Mouse (Mus musculus) kidney, adult 2 months (tissue): ENCODE results near the gene A830031A19Rik. TPM values are rescaled to one million over a fixed set of nuclear protein-coding genes. Genes with fewer than 3 reads are reported as not detected.

ENCODE experiments used
- DNase-seq: peaks from one replicate; pipeline ENCODE4 v3.0.0; 2021
- H3K27ac ChIP-seq: fragments of 200-500 bp; 2 replicates; pipeline ENCODE4 v1.5.1; 2012; ENCODE audit warnings: low read depth, low read length, control low read depth, inconsistent platforms; ENCODE audit not compliant: insufficient read depth
- H3K27me3 ChIP-seq: fragments of 200-500 bp; replicated peaks from 2 replicates; pipeline ENCODE4 v1.6.1; 2012; ENCODE audit warnings: mild to moderate bottlenecking, moderate library complexity, low read length, inconsistent platforms; ENCODE audit not compliant: control insufficient read depth, insufficient read depth
- H3K36me3 ChIP-seq: fragments of 200-500 bp; 2 replicates; pipeline ENCODE4 v1.6.1; 2012; ENCODE audit warnings: mild to moderate bottlenecking, moderate library complexity, low read length, inconsistent platforms; ENCODE audit not compliant: control insufficient read depth, insufficient read depth
- H3K4me1 ChIP-seq: fragments of 200-500 bp; 2 replicates; pipeline ENCODE4 v1.6.1; 2011; ENCODE audit warnings: low read length; ENCODE audit not compliant: control insufficient read depth, insufficient read depth
- H3K4me3 ChIP-seq: fragments of 200-500 bp; 2 replicates; pipeline ENCODE4 v1.5.1; 2011; ENCODE audit warnings: mild to moderate bottlenecking, low read depth, low read length, control low read depth; ENCODE audit not compliant: insufficient read depth
- CTCF ChIP-seq: fragments of 200-500 bp; conservative IDR thresholded peaks from 2 replicates; pipeline ENCODE4 v1.5.1; 2011; ENCODE audit warnings: low read depth, mild to moderate bottlenecking, control low read depth, low read length, moderate library complexity, mixed read lengths; ENCODE audit not compliant: insufficient read depth, insufficient read length
- POLR2A ChIP-seq: fragments of 200-500 bp; IDR thresholded peaks from one replicate; pipeline ENCODE4 v1.6.1; 2011; ENCODE audit warnings: low read depth, low read length, control low read depth
- WGBS: fragments of 180-500 bp; shearing (Covaris S2); methylation state at CpG from one replicate; pipeline ENCODE4 v1.1.7; 2018; 5-methylcytosine and 5-hydroxymethylcytosine counted together
- polyA plus RNA-seq: library from polyadenylated mRNA; depleted of rRNA; stranded (reverse); fragments of >200 nt; gene quantifications from 2 replicates; pipeline ENCODE4 v1.2.3, GENCODE M21; 2012

The A830031A19Rik gene
- polyA plus RNA-seq, 1 experiment, result not detected

GRCm38 (mm10) chr11:24076821-24077730 lies 2.2 kb upstream of the A830031A19Rik start:
- under 1% methylated on average over 59 of the region's 59 CpGs for WGBS
- Histone ChIP-seq H3K4me3 (peak overlapping the region; percentile 51), H3K27ac (no peak overlapping the region), H3K36me3 (no peaks in the 10 kb centered on the region), H3K4me1 (no peaks in the 10 kb centered on the region), H3K27me3 (peaks cover 22% of the 10 kb centered on the region)
- no peak for TF ChIP-seq POLR2A
- no peak for TF ChIP-seq CTCF
- DNase-seq, result peak; percentile 51

- no peaks in the 10 kb centered on the region for H3K36me3 ChIP-seq
- WGBS, result under 1% methylated on average over 32 of the region's 32 CpGs
- peak; percentile 25 for DNase-seq
- peaks cover 21% of the 10 kb centered on the region for H3K27me3 ChIP-seq
- peak overlapping the region; percentile 51 for H3K4me3 ChIP-seq
- TF ChIP-seq CTCF (no peak), POLR2A (no peak)
- no peaks in the 10 kb centered on the region for H3K4me1 ChIP-seq
- H3K27ac ChIP-seq, result no peak overlapping the region
Measured at GRCm38 (mm10) chr11:24076127-24076650, 1.3 kb upstream of the A830031A19Rik start.

- no peak for DNase-seq
- TF ChIP-seq CTCF (no peak), POLR2A (no peak)
- WGBS, result 3% methylated on average over 17 of the region's 17 CpGs
- Histone ChIP-seq H3K27ac (no peak overlapping the region), H3K27me3 (peaks cover 19% of the 10 kb centered on the region), H3K36me3 (no peaks in the 10 kb centered on the region), H3K4me1 (no peaks in the 10 kb centered on the region), H3K4me3 (peak overlapping the region; percentile 51)
Measured at GRCm38 (mm10) chr11:24075486-24076126, 752 bp upstream of the A830031A19Rik start.

DNA sequence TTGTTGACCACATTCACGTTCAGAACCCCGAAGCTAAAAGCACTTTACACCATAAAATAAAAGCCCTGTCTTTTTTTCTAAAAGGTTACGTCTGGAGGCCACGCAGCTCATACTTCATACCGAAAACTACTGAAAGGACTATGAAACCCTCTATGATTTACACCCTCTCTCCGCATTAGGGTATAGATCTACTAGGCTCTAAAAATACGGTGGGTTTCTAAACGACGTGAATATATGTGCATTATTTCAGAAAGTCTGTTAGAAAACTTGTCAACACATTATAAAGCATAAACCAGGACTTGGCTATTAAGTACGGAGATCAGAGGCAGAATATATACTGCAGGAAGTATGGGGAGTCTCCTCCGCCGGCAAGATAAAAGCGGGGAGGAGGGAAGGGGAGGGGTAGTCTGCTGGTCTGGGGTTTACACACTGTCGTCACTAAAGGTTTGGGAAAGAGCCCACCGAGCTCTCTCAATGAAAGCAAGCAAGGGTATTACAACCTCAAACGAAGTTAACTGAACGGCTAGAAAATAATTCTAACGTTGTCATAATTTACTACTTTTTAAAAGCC lies 748 bp downstream of the A830031A19Rik start:
- Histone ChIP-seq H3K36me3 (no peaks in the 10 kb centered on the region), H3K27ac (no peak overlapping the region), H3K27me3 (peaks cover 18% of the 10 kb centered on the region), H3K4me1 (no peaks in the 10 kb centered on the region), H3K4me3 (no peak overlapping the region)
- no peak for DNase-seq
- WGBS, result 4% methylated on average over 18 of the region's 18 CpGs
- TF ChIP-seq CTCF (no peak), POLR2A (no peak)

- 49% methylated on average over 4 of the region's 4 CpGs for WGBS
- H3K36me3 ChIP-seq, result no peaks in the 10 kb centered on the region
- TF ChIP-seq POLR2A (no peak), CTCF (peak; percentile 30; the same call in 1 of the 2 replicates)
- DNase-seq, result no peak
- no peak overlapping the region for H3K4me3 ChIP-seq
- H3K27ac ChIP-seq, result no peak overlapping the region
- peaks cover 4% of the 10 kb centered on the region for H3K27me3 ChIP-seq
- no peaks in the 10 kb centered on the region for H3K4me1 ChIP-seq
Measured at GRCm38 (mm10) chr11:24065313-24065712, 9.5 kb downstream of the A830031A19Rik start.

GRCm38 (mm10) chr11:24064221-24064620 lies 10.6 kb downstream of the A830031A19Rik start:
- TF ChIP-seq CTCF (no peak), POLR2A (no peak)
- H3K27me3 ChIP-seq, result peaks cover 4% of the 10 kb centered on the region
- no peaks in the 10 kb centered on the region for H3K36me3 ChIP-seq
- DNase-seq, result no peak
- no peak overlapping the region for H3K27ac ChIP-seq
- no peak overlapping the region for H3K4me3 ChIP-seq
- 69% methylated on average over 6 of the region's 6 CpGs for WGBS
- no peaks in the 10 kb centered on the region for H3K4me1 ChIP-seq
